Mouse (Mus musculus): Measurements from ENCODE around the gene Gm15140. TPM values are rescaled to one million over a fixed set of nuclear protein-coding genes. Genes with fewer than 3 reads are reported as not detected.
"Not testable (repeated sequence)": the region's sequence is repeated elsewhere in the genome, so short reads cannot be mapped to it uniquely, and the experiment has no call there.

The Gm15140 gene
- total RNA-seq (2021), result not detected in 2 replicates
- long read RNA-seq, experiment 1, result 0 reads
- long read RNA-seq, experiment 2, result 0 reads

DNA sequence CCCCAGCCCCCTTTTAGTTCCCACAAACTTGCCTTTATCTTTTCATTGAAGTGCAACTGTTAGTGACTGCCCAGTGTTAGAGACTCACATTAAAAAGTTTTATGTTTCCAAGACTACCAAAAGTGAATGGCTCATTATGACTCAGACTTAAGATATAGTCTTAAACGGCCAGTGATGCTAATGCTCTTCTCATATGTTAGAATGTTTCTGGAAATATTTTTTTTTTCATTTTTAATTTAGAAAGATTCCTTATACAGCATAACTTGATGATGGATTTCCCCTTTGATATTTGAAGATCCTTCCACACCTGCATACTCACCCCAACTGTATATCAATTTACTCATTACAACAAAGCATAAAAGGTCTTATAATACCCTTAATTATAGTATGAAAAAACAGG, at the start of gene Gm15140:
Gene Gm15140, minus strand, starts transcription at position 101 of the 400 bp plus-strand sequence.
- DNase-seq, result not testable (repeated sequence)

Other genes starting within 250 kb of the Gm15140 start
- not detected in 2 replicates for gene Samt1, start 108.0 kb downstream of the Gm15140 start, total RNA-seq (2021)
- gene 4921511M17Rik, start 86.9 kb downstream of the Gm15140 start, total RNA-seq (2021), result not detected in 2 replicates
- gene Gm10057, start 65.6 kb downstream of the Gm15140 start, total RNA-seq (2021), result not detected in 2 replicates
- not detected in 2 replicates for gene 4930524N10Rik, start 222.7 kb upstream of the Gm15140 start, total RNA-seq (2021)